In the genomic region with DNA sequence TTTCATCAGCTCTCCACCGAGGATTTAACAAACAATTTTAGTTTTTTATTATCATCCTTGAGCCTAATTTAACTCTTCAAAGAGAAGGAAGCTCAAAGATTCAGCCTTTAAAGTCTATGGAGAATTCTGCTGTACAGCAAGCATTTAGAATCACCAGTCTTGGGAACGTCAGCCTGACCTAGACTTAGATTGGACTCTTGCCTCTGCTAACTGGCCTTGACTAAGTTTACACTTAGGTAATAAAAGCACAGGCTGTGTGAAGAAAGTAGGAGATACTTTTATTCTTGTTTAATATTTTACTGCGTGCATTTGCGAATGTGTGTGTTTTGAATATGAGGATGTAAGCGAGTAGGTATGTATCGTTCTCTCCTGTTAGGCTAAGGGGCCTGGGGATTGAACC, we compare ENCODE assay signal across 19 mouse cellular contexts.
DNase-seq lines count a peak whose midpoint lies in the region; ATAC-seq and TF ChIP-seq lines count a peak whose summit lies in the region.
"Had no signal": no experiment of that assay in that cellular context is flagged by ENCODE, and none has a peak within 500 bp of the region (broad histone marks: within the 10 kb centered on the region; RNA-seq: fewer than 3 reads in every experiment).

No protein-coding gene starts in this region.

- H3K36me3 ChIP-seq in stomach, embryonic 16.5 days (ENCODE audit: control insufficient read depth, insufficient read depth, low read length) = no peaks in the 10 kb centered on the region
- no peaks in the 10 kb centered on the region for H3K36me3 ChIP-seq in stomach, postnatal 0 days (ENCODE audit: control insufficient read depth, insufficient read depth, low read length)
- peaks cover 6% of the 10 kb centered on the region; the same call in 1 of the 2 replicates for H3K36me3 ChIP-seq in intestine, postnatal 0 days (ENCODE audit: control insufficient read depth, insufficient read depth)
- H3K36me3 ChIP-seq in lung, postnatal 0 days (ENCODE audit: insufficient read depth, low read length) = no peaks in the 10 kb centered on the region

- no peaks in the 10 kb centered on the region for H3K27me3 ChIP-seq in stomach, embryonic 16.5 days (ENCODE audit: control insufficient read depth, insufficient read depth, low read length)
- H3K27me3 ChIP-seq in stomach, postnatal 0 days (ENCODE audit: control insufficient read depth, insufficient read depth, low read length) = no peaks in the 10 kb centered on the region
- H3K27me3 ChIP-seq in intestine, postnatal 0 days (replicated peaks; ENCODE audit: control insufficient read depth, insufficient read depth, low read length) = no peaks in the 10 kb centered on the region
- no peaks in the 10 kb centered on the region for H3K27me3 ChIP-seq in lung, postnatal 0 days (replicated peaks; ENCODE audit: insufficient read depth, low read length)
- H3K27me3 ChIP-seq: heart, embryonic 12.5 days had no signal

- no peak overlapping the region for H3K9ac ChIP-seq in stomach, embryonic 16.5 days (ENCODE audit: low read length)
- H3K9ac ChIP-seq in stomach, postnatal 0 days (ENCODE audit: low read length) = no peak overlapping the region
- H3K9ac ChIP-seq in intestine, postnatal 0 days (ENCODE audit: low read depth, low read length) = no peak overlapping the region
- H3K9ac ChIP-seq in lung, postnatal 0 days (replicated peaks; ENCODE audit: low read depth) = no peak overlapping the region
- H3K9ac ChIP-seq: heart, embryonic 12.5 days; hindbrain, embryonic 14.5 days had no signal

- no peak for TF ChIP-seq CTCF in stomach, postnatal 0 days (IDR thresholded peaks at IDR 0.05; ENCODE audit: low read depth)
- no peak for TF ChIP-seq CTCF in intestine, postnatal 0 days (IDR thresholded peaks at IDR 0.05; ENCODE audit: low read depth)
- TF ChIP-seq CTCF in lung, postnatal 0 days (IDR thresholded peaks at IDR 0.05) = no peak

- no peak for TF ChIP-seq EP300 in stomach, postnatal 0 days (optimal IDR thresholded peaks at IDR 0.05)
- TF ChIP-seq EP300 in lung, postnatal 0 days (IDR thresholded peaks at IDR 0.05) = no peak

- peaks cover 14% of the 10 kb centered on the region for H3K4me1 ChIP-seq in stomach, embryonic 16.5 days (ENCODE audit: control insufficient read depth, insufficient read depth, low read length)
- no peaks in the 10 kb centered on the region for H3K4me1 ChIP-seq in stomach, postnatal 0 days (replicated peaks; ENCODE audit: control insufficient read depth, insufficient read depth)
- peaks cover 17% of the 10 kb centered on the region for H3K4me1 ChIP-seq in intestine, postnatal 0 days (replicated peaks; ENCODE audit: control insufficient read depth, insufficient read depth, low read length)
- peaks cover 12% of the 10 kb centered on the region; the same call in 1 of the 2 replicates for H3K4me1 ChIP-seq in lung, postnatal 0 days (ENCODE audit: insufficient read depth, low read depth, low read length)

- peak; percentile 38 for DNase-seq in kidney, adult 9 months
- no peak for DNase-seq in kidney, adult 11 months
- DNase-seq in stomach, postnatal 0 days (ENCODE audit: low spot score) = no peak
- DNase-seq in lung, postnatal 0 days (ENCODE audit: low spot score) = no peak
- DNase-seq in urinary bladder, adult 2 months (ENCODE audit: low spot score) = no peak
- DNase-seq: adrenal gland, adult 2 months; adrenal gland, postnatal 25 days; cerebellum, adult 2 months; cerebellum, postnatal 10 days; gastrocnemius, postnatal 10 days had no signal

- WGBS in stomach, embryonic 16.5 days = 70% methylated on average over 6 of the region's 6 CpGs
- 80% methylated on average over 6 of the region's 6 CpGs for WGBS in stomach, postnatal 0 days
- WGBS in intestine, postnatal 0 days = 34% methylated on average over 6 of the region's 6 CpGs
- 84% methylated on average over 6 of the region's 6 CpGs for WGBS in lung, postnatal 0 days

- no peak for ATAC-seq in stomach, embryonic 16.5 days (ENCODE audit: insufficient read depth, low FRiP score)
- ATAC-seq in stomach, postnatal 0 days (ENCODE audit: low FRiP score, low TSS enrichment) = no peak
- peak; percentile 40; the same call in 1 of the 2 replicates for ATAC-seq in intestine, postnatal 0 days
- no peak for ATAC-seq in lung, postnatal 0 days
- ATAC-seq: forebrain, embryonic 14.5 days had no signal

- H3K4me3 ChIP-seq in stomach, embryonic 16.5 days (replicated peaks; ENCODE audit: low read length) = no peak overlapping the region
- H3K4me3 ChIP-seq in stomach, postnatal 0 days (ENCODE audit: low read depth, low read length) = no peak overlapping the region
- H3K4me3 ChIP-seq in intestine, postnatal 0 days (ENCODE audit: low read depth, low read length) = no peak overlapping the region
- H3K4me3 ChIP-seq in lung, postnatal 0 days (ENCODE audit: low read depth, low read length) = no peak overlapping the region
- H3K4me3 ChIP-seq: embryonic facial prominence, embryonic 10.5 days; erythroblast, embryonic 14.5 days; forebrain, embryonic 10.5 days; heart, embryonic 12.5 days; hindbrain, embryonic 10.5 days had no signal

- peak overlapping the region; percentile 79; the same call in 1 of the 2 replicates for H3K27ac ChIP-seq in stomach, embryonic 16.5 days (ENCODE audit: low read length)
- H3K27ac ChIP-seq in stomach, postnatal 0 days (replicated peaks) = no peak overlapping the region
- H3K27ac ChIP-seq in intestine, postnatal 0 days (ENCODE audit: low read depth, low read length) = peak overlapping the region; percentile 81
- no peak overlapping the region for H3K27ac ChIP-seq in lung, postnatal 0 days (ENCODE audit: low read length)
- H3K27ac ChIP-seq: embryonic facial prominence, embryonic 10.5 days; forebrain, embryonic 10.5 days; hindbrain, embryonic 10.5 days; hindbrain, embryonic 14.5 days had no signal

- H3K4me2 ChIP-seq in stomach, embryonic 16.5 days (ENCODE audit: low read depth, low read length) = no peak overlapping the region
- no peak overlapping the region for H3K4me2 ChIP-seq in stomach, postnatal 0 days (replicated peaks; ENCODE audit: low read depth)
- peak overlapping the region; percentile 35; the same call in 1 of the 2 replicates for H3K4me2 ChIP-seq in intestine, postnatal 0 days (replicated peaks; ENCODE audit: low read depth)
- H3K4me2 ChIP-seq in lung, postnatal 0 days (replicated peaks; ENCODE audit: low read depth, low read length) = no peak overlapping the region
- H3K4me2 ChIP-seq: heart, embryonic 12.5 days; hindbrain, embryonic 14.5 days had no signal

- H3K9me3 ChIP-seq in stomach, embryonic 16.5 days (replicated peaks; ENCODE audit: control insufficient read depth, low read length) = no peaks in the 10 kb centered on the region
- no peaks in the 10 kb centered on the region for H3K9me3 ChIP-seq in stomach, postnatal 0 days (ENCODE audit: control insufficient read depth, low read length)
- no peaks in the 10 kb centered on the region for H3K9me3 ChIP-seq in intestine, postnatal 0 days (ENCODE audit: control insufficient read depth)
- no peaks in the 10 kb centered on the region for H3K9me3 ChIP-seq in lung, postnatal 0 days (ENCODE audit: low read length)
- H3K9me3 ChIP-seq: embryonic facial prominence, embryonic 10.5 days; forebrain, embryonic 10.5 days; heart, embryonic 12.5 days; hindbrain, embryonic 10.5 days had no signal

Comparison
In these comparisons a context has a peak if more than half of its experiments do, and no peak if none do; other contexts are left out.
1. H3K27ac ChIP-seq: peak in stomach, embryonic 16.5 days (single experiment) and intestine, postnatal 0 days (single experiment); none in stomach, postnatal 0 days (single experiment) and lung, postnatal 0 days (single experiment).